Mouse (Mus musculus): ENCODE measurements around the gene Gm27021. TPM values are rescaled to one million over a fixed set of nuclear protein-coding genes. Genes with fewer than 3 reads are reported as not detected.
A peak's percentile ranks its signal among the peaks of the same experiment; 100 is the strongest.

Gene Gm27021
- total and polyA plus RNA-seq, 2 experiments from 2014 or later, result 7.0 to 10.9 TPM

DNA sequence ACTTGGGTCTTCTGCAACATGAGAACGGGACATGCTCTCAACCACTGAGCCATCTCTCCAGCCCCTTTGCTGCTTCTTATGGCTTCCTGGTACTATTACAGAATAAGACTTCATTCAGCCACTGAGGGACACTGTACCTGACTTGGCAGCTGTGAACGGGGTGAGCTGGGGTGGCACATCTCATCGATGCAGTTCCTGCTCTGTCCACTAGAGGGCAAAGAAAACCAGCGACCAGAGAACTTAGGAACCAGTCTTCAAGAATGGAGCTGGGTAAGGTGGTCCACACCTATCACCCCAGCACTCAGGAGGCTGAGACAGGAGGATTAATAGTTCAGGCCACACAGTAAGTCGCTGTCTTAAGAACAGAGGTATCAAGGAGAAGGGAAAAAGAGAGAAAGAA is 71.9 kb downstream of the Gm27021 start:
- WGBS, result 19% methylated on average over 5 of the region's 5 CpGs
- Histone ChIP-seq H3K4me2 (ENCODE audit: low read depth, low read length) (no peak overlapping the region), H3K4me1 (ENCODE audit: insufficient read depth, low read length) (peaks cover 4% of the 10 kb centered on the region; the same call in 1 of the 2 replicates), H3K9me3 (ENCODE audit: low read length) (no peaks in the 10 kb centered on the region), H3K27me3 (ENCODE audit: insufficient read depth, low read length) (no peaks in the 10 kb centered on the region), H3K9ac (replicated peaks; ENCODE audit: low read length) (no peak overlapping the region), H3K36me3 (ENCODE audit: insufficient read depth, low read length) (no peaks in the 10 kb centered on the region), H3K4me3 (ENCODE audit: low read length) (no peak overlapping the region), H3K27ac (no peak overlapping the region)
- ATAC-seq (peak; percentile 15; the same call in 1 of the 2 replicates), DNase-seq (ENCODE audit: low spot score) (peak; percentile 70)
- peak; percentile 93 for TF ChIP-seq CTCF (IDR thresholded peaks at IDR 0.05; ENCODE audit: low read depth)

DNA sequence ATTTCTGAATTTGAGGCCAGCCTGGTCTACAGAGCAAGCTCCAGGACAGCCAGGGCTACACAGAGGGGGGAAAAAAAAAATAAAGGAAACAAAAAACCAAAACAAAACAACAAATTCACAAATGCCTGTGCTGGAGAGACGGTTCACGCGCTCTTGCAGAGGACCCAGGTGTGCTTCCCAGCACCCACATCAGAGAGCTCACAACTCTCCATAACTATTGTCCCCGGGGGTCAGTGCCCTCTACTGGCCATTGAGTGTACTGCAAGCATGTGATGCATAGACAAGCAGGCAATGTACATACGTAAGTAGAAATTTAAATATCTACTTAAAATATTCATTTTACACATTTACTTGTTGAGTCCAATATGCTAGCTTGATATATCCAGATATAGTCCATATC is 73.3 kb downstream of the Gm27021 start:
- ATAC-seq (no peak), DNase-seq (ENCODE audit: low spot score) (no peak)
- no peaks in the 10 kb centered on the region for H3K27me3 ChIP-seq (ENCODE audit: insufficient read depth, low read length)
- no peaks in the 10 kb centered on the region for H3K9me3 ChIP-seq (ENCODE audit: low read length)
- H3K4me1 ChIP-seq (ENCODE audit: insufficient read depth, low read length), result peaks cover 4% of the 10 kb centered on the region; the same call in 1 of the 2 replicates
- no peak overlapping the region for H3K4me2 ChIP-seq (ENCODE audit: low read depth, low read length)
- no peak overlapping the region for H3K4me3 ChIP-seq (ENCODE audit: low read length)
- no peak overlapping the region for H3K9ac ChIP-seq (replicated peaks; ENCODE audit: low read length)
- H3K27ac ChIP-seq, result no peak overlapping the region
- peak; percentile 62 for TF ChIP-seq CTCF (IDR thresholded peaks at IDR 0.05; ENCODE audit: low read depth)
- 93% methylated on average over 5 of the region's 5 CpGs for WGBS
- H3K36me3 ChIP-seq (ENCODE audit: insufficient read depth, low read length), result no peaks in the 10 kb centered on the region

DNA sequence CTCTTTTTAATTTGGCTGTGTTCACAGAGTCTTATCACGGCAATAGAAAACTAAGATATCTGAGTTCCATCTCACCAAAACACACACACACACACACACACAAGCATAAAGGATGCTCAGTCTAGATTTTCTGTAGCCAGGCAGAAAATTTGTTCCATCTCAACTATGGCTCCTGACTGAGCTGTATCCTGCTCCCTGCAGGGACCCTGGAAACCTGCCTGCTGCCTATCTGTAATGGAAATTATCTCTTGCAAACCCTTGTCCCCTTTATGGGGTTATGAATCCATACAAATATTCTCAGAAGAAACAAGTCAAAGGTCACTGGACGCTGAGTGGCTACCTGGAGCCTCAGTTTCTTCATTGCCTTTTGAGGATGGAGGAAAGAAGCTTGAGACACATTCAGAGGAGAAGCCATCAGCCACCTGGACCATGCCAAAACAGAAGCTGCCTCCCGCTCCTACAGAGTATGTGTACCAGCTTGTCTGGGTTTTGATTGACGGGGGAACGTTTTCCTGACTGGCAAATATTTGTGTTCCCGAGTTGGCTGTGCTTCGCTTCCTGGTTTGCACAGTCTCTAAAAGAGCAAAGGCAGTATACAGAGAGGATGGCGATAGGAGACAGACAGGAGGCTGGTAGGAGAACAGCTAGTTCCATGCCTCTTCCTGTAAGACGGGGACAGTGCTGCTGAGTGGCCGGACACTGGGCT is 76.1 kb downstream of the Gm27021 start:
- WGBS, result 64% methylated on average over 10 of the region's 10 CpGs
- H3K27ac ChIP-seq, result no peak overlapping the region
- H3K27me3 ChIP-seq (ENCODE audit: insufficient read depth, low read length), result no peaks in the 10 kb centered on the region
- H3K36me3 ChIP-seq (ENCODE audit: insufficient read depth, low read length), result no peaks in the 10 kb centered on the region
- TF ChIP-seq CTCF (IDR thresholded peaks at IDR 0.05; ENCODE audit: low read depth), result no peak
- peaks cover 4% of the 10 kb centered on the region; the same call in 1 of the 2 replicates for H3K4me1 ChIP-seq (ENCODE audit: insufficient read depth, low read length)
- no peak for ATAC-seq
- no peak overlapping the region for H3K4me2 ChIP-seq (ENCODE audit: low read depth, low read length)
- no peak overlapping the region for H3K4me3 ChIP-seq (ENCODE audit: low read length)
- H3K9me3 ChIP-seq (ENCODE audit: low read length), result no peaks in the 10 kb centered on the region
- no peak for DNase-seq (ENCODE audit: low spot score)
- H3K9ac ChIP-seq (replicated peaks; ENCODE audit: low read length), result no peak overlapping the region

DNA sequence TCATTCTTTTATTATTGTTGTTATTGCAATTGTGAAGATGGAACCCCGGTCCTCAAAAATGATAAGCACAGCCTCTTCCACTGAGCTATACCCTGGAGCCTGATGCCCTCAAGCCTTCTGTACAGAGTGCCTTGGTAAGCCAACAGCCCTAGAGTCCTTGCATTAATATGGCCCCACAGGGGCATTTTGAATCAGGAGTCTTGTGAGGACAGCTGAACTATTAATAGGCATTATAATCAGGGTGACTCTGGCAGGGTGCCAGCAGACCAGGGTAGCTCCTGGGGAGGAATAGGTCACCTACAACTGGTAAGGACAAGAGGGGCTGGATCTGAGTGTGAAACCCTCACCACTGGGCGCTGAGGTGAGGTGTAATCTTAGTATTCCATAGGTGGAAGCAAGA is 78.0 kb downstream of the Gm27021 start:
- H3K4me3 ChIP-seq (ENCODE audit: low read length), result peak overlapping the region; percentile 48; the same call in 1 of the 2 replicates
- no peak for DNase-seq (ENCODE audit: low spot score)
- ATAC-seq, result no peak
- no peak overlapping the region for H3K9ac ChIP-seq (replicated peaks; ENCODE audit: low read length)
- no peaks in the 10 kb centered on the region for H3K27me3 ChIP-seq (ENCODE audit: insufficient read depth, low read length)
- H3K27ac ChIP-seq, result 0 out of 2 replicates have a peak overlapping the region, but pooled peaks have one; percentile 16
- H3K36me3 ChIP-seq (ENCODE audit: insufficient read depth, low read length), result no peaks in the 10 kb centered on the region
- peaks cover 4% of the 10 kb centered on the region; the same call in 1 of the 2 replicates for H3K4me1 ChIP-seq (ENCODE audit: insufficient read depth, low read length)
- H3K4me2 ChIP-seq (ENCODE audit: low read depth, low read length), result peak overlapping the region; percentile 90
- no peak for TF ChIP-seq CTCF (IDR thresholded peaks at IDR 0.05; ENCODE audit: low read depth)
- no peaks in the 10 kb centered on the region for H3K9me3 ChIP-seq (ENCODE audit: low read length)
- WGBS, result 58% methylated on average over 2 of the region's 2 CpGs

DNA sequence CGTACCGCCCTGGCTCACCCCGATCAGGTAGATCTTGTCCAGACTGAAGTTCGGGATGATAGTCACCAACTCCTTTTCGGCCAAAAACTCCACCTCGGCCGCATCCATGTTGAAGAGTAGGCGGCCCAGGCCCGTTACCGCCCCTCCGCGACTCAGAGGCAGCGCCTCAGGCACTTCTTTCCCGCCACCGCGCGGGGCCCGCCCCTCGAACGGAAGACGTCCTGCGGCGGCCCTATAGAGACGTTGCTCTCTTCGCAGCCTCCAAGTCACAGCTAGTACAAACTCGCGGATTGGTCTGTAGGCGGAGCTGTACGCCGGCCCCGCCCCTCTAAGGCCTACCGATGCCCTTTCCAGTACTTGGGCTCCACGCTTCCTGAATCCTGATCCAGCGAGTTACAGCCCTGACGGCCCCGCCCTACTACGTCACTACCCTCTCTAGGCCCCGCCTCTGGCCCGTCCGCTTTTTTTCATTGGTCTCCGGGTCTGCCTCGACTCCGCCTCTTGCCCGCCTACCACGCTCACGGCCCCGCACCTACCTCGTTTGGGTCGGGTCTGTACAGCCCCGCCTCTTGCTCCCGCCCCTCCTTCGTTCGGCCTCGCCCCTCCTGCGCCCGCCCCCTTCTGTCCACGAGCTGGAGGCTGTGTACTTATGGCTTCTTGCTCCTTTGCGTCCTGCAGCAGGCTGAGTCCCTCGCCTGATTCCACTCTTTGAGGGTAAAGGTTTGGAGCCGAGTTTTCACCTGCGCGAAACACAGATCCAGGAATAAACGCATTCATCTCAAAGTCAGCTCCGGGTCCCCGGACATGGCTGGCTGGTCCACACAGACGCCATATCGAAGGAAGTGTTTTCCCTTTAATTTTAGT is 78.7 kb downstream of the Gm27021 start, which contains the start of gene Gins2:
Gene Gins2 (minus strand): TSS at position 397 of the 864 bp plus-strand sequence.
- TF ChIP-seq CTCF (IDR thresholded peaks at IDR 0.05; ENCODE audit: low read depth), result peak; percentile 18; the same call in 1 of the 2 replicates
- WGBS, result under 1% methylated on average over 67 of the region's 67 CpGs
- H3K9me3 ChIP-seq (ENCODE audit: low read length), result no peaks in the 10 kb centered on the region

DNA sequence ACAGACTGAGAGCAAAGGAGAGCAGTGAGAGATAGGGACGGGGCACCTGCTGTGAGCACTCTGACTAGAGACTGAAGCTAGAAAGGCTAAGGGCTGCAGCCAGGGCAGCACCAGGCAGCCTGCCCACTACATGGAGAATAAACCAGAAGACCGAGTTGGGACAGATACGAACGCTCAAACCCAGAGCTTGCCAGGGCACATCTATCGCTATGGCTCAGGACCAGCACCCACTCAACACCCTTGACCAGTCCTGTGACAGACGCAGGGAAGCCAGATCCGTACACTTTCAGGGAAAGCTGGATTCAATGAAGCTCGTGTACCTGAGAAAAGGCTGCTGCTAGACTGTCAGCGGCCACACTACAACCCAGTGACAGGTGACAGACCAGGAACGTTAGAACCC is 82.4 kb downstream of the Gm27021 start:
- 93% methylated on average over 10 of the region's 10 CpGs for WGBS

More for the DNA sequence above, 78.7 kb downstream of the Gm27021 start, which contains the start of gene Gins2:
- Histone ChIP-seq H3K27me3 (ENCODE audit: insufficient read depth, low read length) (no peaks in the 10 kb centered on the region), H3K9ac (replicated peaks; ENCODE audit: low read length) (peak within 1 kb of the TSS; percentile 55), H3K4me2 (ENCODE audit: low read depth, low read length) (peak within 1 kb of the TSS; percentile 90), H3K36me3 (ENCODE audit: insufficient read depth, low read length) (no peaks in the 10 kb centered on the region), H3K4me3 (ENCODE audit: low read length) (peak within 1 kb of the TSS; percentile 48), H3K4me1 (ENCODE audit: insufficient read depth, low read length) (peaks cover 4% of the 10 kb centered on the region; the same call in 1 of the 2 replicates), H3K27ac (peak within 1 kb of the TSS; percentile 16; the same call in 1 of the 2 replicates)
- ATAC-seq (peak; percentile 99), DNase-seq (ENCODE audit: low spot score) (peak; percentile 99)

More for the DNA sequence above, 82.4 kb downstream of the Gm27021 start:
- H3K9ac ChIP-seq (replicated peaks; ENCODE audit: low read length), result no peak overlapping the region
- no peak overlapping the region for H3K27ac ChIP-seq
- H3K4me1 ChIP-seq (ENCODE audit: insufficient read depth, low read length), result no peaks in the 10 kb centered on the region
- DNase-seq (ENCODE audit: low spot score), result no peak
- no peak for ATAC-seq
- TF ChIP-seq CTCF (IDR thresholded peaks at IDR 0.05; ENCODE audit: low read depth), result no peak
- H3K27me3 ChIP-seq (ENCODE audit: insufficient read depth, low read length), result no peaks in the 10 kb centered on the region
- H3K36me3 ChIP-seq (ENCODE audit: insufficient read depth, low read length), result no peaks in the 10 kb centered on the region
- H3K9me3 ChIP-seq (ENCODE audit: low read length), result no peaks in the 10 kb centered on the region
- no peak overlapping the region for H3K4me3 ChIP-seq (ENCODE audit: low read length)
- H3K4me2 ChIP-seq (ENCODE audit: low read depth, low read length), result no peak overlapping the region
